Mouse (Mus musculus): Measurements from ENCODE around the gene Tectb. TPM values are rescaled to one million over a fixed set of nuclear protein-coding genes. Genes with fewer than 3 reads are reported as not detected.
"Not testable (repeated sequence)": the region's sequence is repeated elsewhere in the genome, so short reads cannot be mapped to it uniquely, and the experiment has no call there.

Tectb gene
- polyA plus RNA-seq, 2 experiments = not detected

GRCm38 (mm10) chr19:55165183-55165865, 15.2 kb upstream of the Tectb start:
- Histone ChIP-seq H3K27me3 (ENCODE audit: control insufficient read depth, insufficient read depth, low read length) (no peaks in the 10 kb centered on the region), H3K4me2 (replicated peaks; ENCODE audit: low read depth, low read length, severe bottlenecking) (no peak overlapping the region), H3K27ac (replicated peaks; ENCODE audit: low read depth, low read length) (no peak overlapping the region), H3K4me1 (ENCODE audit: control insufficient read depth, insufficient read depth, low read length) (no peaks in the 10 kb centered on the region), H3K9ac (ENCODE audit: low read depth, low read length, severe bottlenecking) (no peak overlapping the region), H3K36me3 (ENCODE audit: control insufficient read depth, insufficient read depth, low read length) (no peaks in the 10 kb centered on the region), H3K9me3 (ENCODE audit: control insufficient read depth, low read length) (no peaks in the 10 kb centered on the region), H3K4me3 (replicated peaks; ENCODE audit: low read length) (no peak overlapping the region)
- 74% methylated on average over 1 of the region's 1 CpGs for WGBS
- ATAC-seq (ENCODE audit: low FRiP score, low read depth) (no peak), DNase-seq (ENCODE audit: low spot score) (no peak)
- no peak for TF ChIP-seq POLR2A (IDR thresholded peaks at IDR 0.05; ENCODE audit: borderline replicate concordance, extremely low read depth, insufficient read depth, insufficient read length)

GRCm38 (mm10) chr19:55165954-55166353, 14.6 kb upstream of the Tectb start:
- Histone ChIP-seq H3K9ac (ENCODE audit: low read depth, low read length, severe bottlenecking) (no peak overlapping the region), H3K36me3 (ENCODE audit: control insufficient read depth, insufficient read depth, low read length) (no peaks in the 10 kb centered on the region), H3K27me3 (ENCODE audit: control insufficient read depth, insufficient read depth, low read length) (no peaks in the 10 kb centered on the region), H3K9me3 (ENCODE audit: control insufficient read depth, low read length) (no peaks in the 10 kb centered on the region), H3K27ac (replicated peaks; ENCODE audit: low read depth, low read length) (no peak overlapping the region), H3K4me2 (replicated peaks; ENCODE audit: low read depth, low read length, severe bottlenecking) (no peak overlapping the region), H3K4me1 (ENCODE audit: control insufficient read depth, insufficient read depth, low read length) (no peaks in the 10 kb centered on the region), H3K4me3 (replicated peaks; ENCODE audit: low read length) (no peak overlapping the region)
- 75% methylated on average over 4 of the region's 4 CpGs for WGBS
- TF ChIP-seq POLR2A (IDR thresholded peaks at IDR 0.05; ENCODE audit: borderline replicate concordance, extremely low read depth, insufficient read depth, insufficient read length) = no peak
- ATAC-seq (ENCODE audit: low FRiP score, low read depth) = no peak
- DNase-seq (ENCODE audit: low spot score) = no peak

GRCm38 (mm10) chr19:55166741-55167140, 13.8 kb upstream of the Tectb start:
- TF ChIP-seq POLR2A (IDR thresholded peaks at IDR 0.05; ENCODE audit: borderline replicate concordance, extremely low read depth, insufficient read depth, insufficient read length) = no peak
- H3K27me3 ChIP-seq (ENCODE audit: control insufficient read depth, insufficient read depth, low read length) = no peaks in the 10 kb centered on the region
- ATAC-seq (ENCODE audit: low FRiP score, low read depth) = no peak
- WGBS = 90% methylated on average over 2 of the region's 2 CpGs
- no peak overlapping the region for H3K9ac ChIP-seq (ENCODE audit: low read depth, low read length, severe bottlenecking)
- H3K4me3 ChIP-seq (replicated peaks; ENCODE audit: low read length) = no peak overlapping the region
- no peak overlapping the region for H3K4me2 ChIP-seq (replicated peaks; ENCODE audit: low read depth, low read length, severe bottlenecking)
- DNase-seq (ENCODE audit: low spot score) = no peak
- no peaks in the 10 kb centered on the region for H3K36me3 ChIP-seq (ENCODE audit: control insufficient read depth, insufficient read depth, low read length)
- no peaks in the 10 kb centered on the region for H3K9me3 ChIP-seq (ENCODE audit: control insufficient read depth, low read length)
- no peaks in the 10 kb centered on the region for H3K4me1 ChIP-seq (ENCODE audit: control insufficient read depth, insufficient read depth, low read length)
- no peak overlapping the region for H3K27ac ChIP-seq (replicated peaks; ENCODE audit: low read depth, low read length)

GRCm38 (mm10) chr19:55167741-55168140, 12.8 kb upstream of the Tectb start:
- H3K36me3 ChIP-seq (ENCODE audit: control insufficient read depth, insufficient read depth, low read length) = no peaks in the 10 kb centered on the region
- H3K4me2 ChIP-seq (replicated peaks; ENCODE audit: low read depth, low read length, severe bottlenecking) = no peak overlapping the region
- 60% methylated on average over 2 of the region's 2 CpGs for WGBS
- no peaks in the 10 kb centered on the region for H3K4me1 ChIP-seq (ENCODE audit: control insufficient read depth, insufficient read depth, low read length)
- H3K27me3 ChIP-seq (ENCODE audit: control insufficient read depth, insufficient read depth, low read length) = no peaks in the 10 kb centered on the region
- no peak overlapping the region for H3K27ac ChIP-seq (replicated peaks; ENCODE audit: low read depth, low read length)
- H3K9me3 ChIP-seq (ENCODE audit: control insufficient read depth, low read length) = no peaks in the 10 kb centered on the region
- H3K9ac ChIP-seq (ENCODE audit: low read depth, low read length, severe bottlenecking) = no peak overlapping the region
- no peak overlapping the region for H3K4me3 ChIP-seq (replicated peaks; ENCODE audit: low read length)
- no peak for DNase-seq (ENCODE audit: low spot score)
- ATAC-seq (ENCODE audit: low FRiP score, low read depth) = no peak
- TF ChIP-seq POLR2A (IDR thresholded peaks at IDR 0.05; ENCODE audit: borderline replicate concordance, extremely low read depth, insufficient read depth, insufficient read length) = no peak

GRCm38 (mm10) chr19:55168360-55168759, 12.2 kb upstream of the Tectb start:
- Histone ChIP-seq H3K9ac (ENCODE audit: low read depth, low read length, severe bottlenecking) (no peak overlapping the region), H3K4me2 (replicated peaks; ENCODE audit: low read depth, low read length, severe bottlenecking) (no peak overlapping the region), H3K4me3 (replicated peaks; ENCODE audit: low read length) (no peak overlapping the region), H3K4me1 (ENCODE audit: control insufficient read depth, insufficient read depth, low read length) (no peaks in the 10 kb centered on the region), H3K36me3 (ENCODE audit: control insufficient read depth, insufficient read depth, low read length) (no peaks in the 10 kb centered on the region), H3K9me3 (ENCODE audit: control insufficient read depth, low read length) (no peaks in the 10 kb centered on the region), H3K27ac (replicated peaks; ENCODE audit: low read depth, low read length) (no peak overlapping the region), H3K27me3 (ENCODE audit: control insufficient read depth, insufficient read depth, low read length) (no peaks in the 10 kb centered on the region)
- 68% methylated on average over 6 of the region's 6 CpGs for WGBS
- TF ChIP-seq POLR2A (IDR thresholded peaks at IDR 0.05; ENCODE audit: borderline replicate concordance, extremely low read depth, insufficient read depth, insufficient read length) = no peak
- ATAC-seq (ENCODE audit: low FRiP score, low read depth) = no peak
- DNase-seq (ENCODE audit: low spot score) = no peak

GRCm38 (mm10) chr19:55169236-55169729, 11.2 kb upstream of the Tectb start:
- not testable (repeated sequence) for H3K9me3 ChIP-seq (ENCODE audit: control insufficient read depth, low read length); DNase-seq (ENCODE audit: low spot score); H3K36me3 ChIP-seq (ENCODE audit: control insufficient read depth, insufficient read depth, low read length); H3K9ac ChIP-seq (ENCODE audit: low read depth, low read length, severe bottlenecking); H3K4me1 ChIP-seq (ENCODE audit: control insufficient read depth, insufficient read depth, low read length); ATAC-seq (ENCODE audit: low FRiP score, low read depth); H3K4me3 ChIP-seq (replicated peaks; ENCODE audit: low read length); H3K4me2 ChIP-seq (replicated peaks; ENCODE audit: low read depth, low read length, severe bottlenecking); H3K27me3 ChIP-seq (ENCODE audit: control insufficient read depth, insufficient read depth, low read length); H3K27ac ChIP-seq (replicated peaks; ENCODE audit: low read depth, low read length)
- 90% methylated on average over 8 of the region's 8 CpGs for WGBS
